Mouse (Mus musculus): ENCODE measurements around the gene Odf3l1. TPM values are rescaled to one million over a fixed set of nuclear protein-coding genes. Genes with fewer than 3 reads are reported as not detected.
"Not testable (repeated sequence)": the region's sequence is repeated elsewhere in the genome, so short reads cannot be mapped to it uniquely, and the experiment has no call there.

Odf3l1 gene
- under 1 TPM in 1 of 2 experiments, not detected in 1; 0.22 TPM for total RNA-seq (2021)
- long read RNA-seq, experiment 1 = 0 reads
- long read RNA-seq, experiment 2 = 0 reads

GRCm38 (mm10) chr9:56864216-56864729 lies at the start of gene Odf3l1:
Gene Odf3l1, minus strand, starts transcription at chr9:56864679.
- intact Hi-C loops (cut with DNase I) = no loop called here
- Histone ChIP-seq H3K27ac (peak within 1 kb of the TSS; percentile 87), H3K4me3 (peak within 1 kb of the TSS; percentile 74)
- no peak for TF ChIP-seq CTCF (IDR thresholded peaks at IDR 0.05)
- peak; percentile 56 for DNase-seq

DNA sequence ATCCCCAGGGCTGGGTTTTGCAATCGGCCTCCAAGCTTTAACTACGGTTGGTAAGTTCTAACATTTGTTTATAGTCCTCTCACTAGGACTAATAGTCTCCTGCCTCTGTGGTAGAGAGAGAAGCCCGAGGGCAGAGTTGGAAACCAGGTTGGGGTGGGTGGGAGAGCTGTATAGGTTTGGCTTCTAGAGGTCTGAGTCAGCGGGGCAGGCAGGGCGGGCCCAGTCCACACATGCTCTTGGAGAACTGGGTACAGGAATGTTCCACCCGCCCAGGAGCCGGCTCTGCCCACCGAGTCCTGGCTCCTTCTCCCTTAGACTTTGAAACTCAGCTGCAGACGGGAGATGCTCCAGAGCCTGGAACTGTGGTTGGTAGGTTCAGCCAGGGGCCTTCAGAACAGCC lies 49.5 kb upstream of the Odf3l1 start:
- H3K27ac ChIP-seq = peak overlapping the region; percentile 63
- H3K4me3 ChIP-seq = no peak overlapping the region
- DNase-seq = peak; percentile 60
- no peak for TF ChIP-seq CTCF (IDR thresholded peaks at IDR 0.05)
- intact Hi-C loops (cut with DNase I) = no loop called here

DNA sequence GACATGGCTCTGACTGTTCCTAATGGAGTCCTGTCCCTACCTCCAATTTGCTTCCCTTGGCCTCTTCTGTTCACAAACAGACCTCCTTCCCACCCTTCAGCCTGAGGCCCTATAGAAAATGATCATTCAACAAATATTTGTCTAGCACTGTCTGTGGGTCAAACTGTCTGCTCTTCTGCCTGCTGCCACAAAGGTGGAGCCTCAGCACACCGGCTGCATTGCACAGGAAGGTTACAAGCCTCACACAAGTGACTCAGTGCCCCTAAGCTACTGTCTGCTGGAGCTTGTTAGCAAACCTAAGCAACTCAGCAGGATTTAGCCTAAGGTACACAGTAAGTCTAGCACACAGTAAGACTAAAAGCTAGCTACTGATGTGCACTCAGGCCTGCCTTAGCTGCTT lies 46.5 kb upstream of the Odf3l1 start:
- TF ChIP-seq CTCF (IDR thresholded peaks at IDR 0.05) = no peak
- intact Hi-C loops (cut with DNase I) = no loop called here

GRCm38 (mm10) chr9:56909991-56910390 lies 45.5 kb upstream of the Odf3l1 start:
- H3K27ac ChIP-seq; H3K4me3 ChIP-seq; DNase-seq; intact Hi-C loops (cut with DNase I): not testable (repeated sequence)

More for the DNA sequence above, 46.5 kb upstream of the Odf3l1 start:
- H3K27ac ChIP-seq = no peak overlapping the region
- no peak overlapping the region for H3K4me3 ChIP-seq
- no peak for DNase-seq

- no peak overlapping the region for H3K27ac ChIP-seq
- no peak overlapping the region for H3K4me3 ChIP-seq
- intact Hi-C loops (cut with DNase I) = no loop called here
- DNase-seq = peak; percentile 38
- no peak for TF ChIP-seq CTCF (IDR thresholded peaks at IDR 0.05)
These were observed 43.1 kb upstream of the Odf3l1 start for GRCm38 (mm10) chr9:56907549-56907948.

DNA sequence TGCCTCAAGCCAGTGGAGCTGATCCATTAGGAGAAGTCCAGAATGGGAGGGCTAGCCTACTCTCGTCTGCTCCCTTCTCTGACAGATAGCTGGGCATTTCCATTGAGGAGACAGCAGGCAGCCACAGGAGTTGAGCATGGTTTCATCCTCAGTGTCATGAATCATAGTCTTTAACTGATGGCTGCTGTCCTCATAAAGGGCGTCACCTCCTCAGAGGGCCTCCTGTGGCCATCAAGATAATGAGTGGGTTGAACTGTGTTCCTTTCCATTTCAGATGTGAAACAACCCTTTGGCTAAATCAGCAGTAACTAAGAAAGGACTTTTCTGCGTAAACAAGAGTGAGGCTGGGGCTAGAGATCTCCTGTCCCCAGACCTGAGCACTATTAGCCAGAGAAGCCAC lies 39.2 kb upstream of the Odf3l1 start:
- H3K27ac ChIP-seq = no peak overlapping the region
- intact Hi-C loops (cut with DNase I) = no loop called here
- DNase-seq = peak; percentile 12
- no peak overlapping the region for H3K4me3 ChIP-seq
- TF ChIP-seq CTCF (IDR thresholded peaks at IDR 0.05) = no peak

DNA sequence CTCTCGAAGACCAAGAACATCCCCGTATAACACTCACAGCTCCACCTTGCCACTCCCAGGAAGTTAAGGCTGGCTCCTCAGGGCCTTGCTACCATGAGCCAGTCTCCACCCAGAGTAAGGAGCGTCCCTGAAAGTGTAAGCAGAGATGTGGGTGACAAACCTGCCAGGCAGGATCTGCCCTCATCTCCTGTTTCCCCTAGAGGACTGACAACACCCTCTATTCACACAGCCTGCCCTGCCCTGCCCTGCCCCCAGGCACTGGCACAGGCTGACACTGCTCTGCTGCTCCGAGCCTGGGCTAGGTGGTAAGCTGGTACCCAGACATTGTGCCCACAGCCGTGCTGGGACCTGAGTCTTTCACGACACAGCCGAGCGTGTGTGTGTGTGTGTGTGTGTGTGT lies 36.7 kb upstream of the Odf3l1 start:
- TF ChIP-seq CTCF (IDR thresholded peaks at IDR 0.05) = no peak
- no peak overlapping the region for H3K4me3 ChIP-seq
- intact Hi-C loops (cut with DNase I) = no loop called here
- DNase-seq = peak; percentile 64
- peak overlapping the region; percentile 57 for H3K27ac ChIP-seq

- Histone ChIP-seq H3K4me3 (no peak overlapping the region), H3K27ac (peak overlapping the region; percentile 57)
- no peak for TF ChIP-seq CTCF (IDR thresholded peaks at IDR 0.05)
- intact Hi-C loops (cut with DNase I) = no loop called here
- DNase-seq = no peak
These were observed 36.1 kb upstream of the Odf3l1 start for GRCm38 (mm10) chr9:56900571-56900970.

DNA sequence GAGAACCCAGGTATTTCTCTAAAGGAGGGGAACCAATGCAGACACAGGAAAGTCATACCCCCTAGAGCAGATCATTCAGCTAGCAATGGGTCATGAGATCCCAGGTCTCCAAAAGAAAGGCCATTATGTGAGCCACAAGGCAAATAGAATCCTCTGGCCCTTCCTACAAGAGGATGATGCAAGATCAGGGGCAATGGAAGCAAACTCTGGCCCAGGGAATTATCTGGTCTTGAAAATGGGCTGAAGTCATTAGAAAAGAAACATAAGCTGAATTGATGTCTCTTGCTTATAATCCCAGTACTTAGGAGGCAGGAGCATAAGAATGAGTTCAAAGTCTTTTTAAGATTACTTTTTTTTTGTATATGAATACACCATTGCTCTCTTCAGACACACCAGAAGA lies 35.6 kb upstream of the Odf3l1 start:
- intact Hi-C loops (cut with DNase I) = no loop called here
- no peak overlapping the region for H3K4me3 ChIP-seq
- TF ChIP-seq CTCF (IDR thresholded peaks at IDR 0.05) = no peak
- H3K27ac ChIP-seq = 0 out of 2 replicates have a peak overlapping the region, but pooled peaks have one; percentile 4
- no peak for DNase-seq

DNA sequence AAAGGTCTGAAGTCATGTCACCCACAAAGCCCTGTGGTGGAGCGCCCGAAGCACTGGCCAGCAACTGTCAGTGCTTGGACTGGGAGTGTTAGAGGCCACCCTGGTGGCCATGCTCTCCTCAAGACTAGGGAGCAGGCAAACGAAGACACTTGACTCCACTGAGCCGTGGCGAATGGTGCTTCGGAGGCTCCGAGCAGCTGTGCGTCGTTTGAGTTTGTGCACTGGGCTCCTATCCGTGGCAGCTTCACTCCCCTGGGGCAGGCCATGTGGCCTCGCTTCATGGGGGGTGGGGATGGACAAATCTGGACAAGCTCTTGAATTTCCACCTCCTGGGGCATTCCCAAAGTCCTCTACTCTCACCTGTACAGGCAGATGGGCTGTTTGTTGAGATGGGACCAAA lies 34.9 kb upstream of the Odf3l1 start:
- no peak for TF ChIP-seq CTCF (IDR thresholded peaks at IDR 0.05)
- DNase-seq = no peak
- intact Hi-C loops (cut with DNase I) = no loop called here
- Histone ChIP-seq H3K27ac (no peak overlapping the region), H3K4me3 (no peak overlapping the region)

DNA sequence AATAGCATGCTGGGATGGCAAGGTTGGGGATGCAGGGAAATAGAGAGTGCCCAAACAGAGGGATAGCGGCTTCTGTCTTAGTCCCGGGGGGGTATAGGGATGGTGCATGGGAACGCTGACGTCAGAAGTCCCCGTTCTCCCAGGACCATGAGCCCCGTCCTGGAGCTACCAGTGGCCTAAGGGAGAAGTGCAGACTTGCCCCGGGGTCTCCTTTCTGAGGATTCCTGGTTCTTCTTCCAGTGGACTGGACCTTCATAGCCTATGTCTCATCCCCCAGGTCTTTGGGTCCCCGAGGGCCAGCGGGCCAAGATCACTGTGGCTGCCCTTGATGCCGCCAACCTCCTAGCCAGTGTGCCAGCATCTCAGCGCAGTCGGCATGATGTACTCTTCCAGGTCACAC lies 32.3 kb upstream of the Odf3l1 start:
- no peak for DNase-seq
- intact Hi-C loops (cut with DNase I) = no loop called here
- no peak overlapping the region for H3K4me3 ChIP-seq
- no peak overlapping the region for H3K27ac ChIP-seq
- TF ChIP-seq CTCF (IDR thresholded peaks at IDR 0.05) = no peak

GRCm38 (mm10) chr9:56894006-56894405 lies 29.5 kb upstream of the Odf3l1 start:
- intact Hi-C loops (cut with DNase I) = loop anchor here (5.0 kb wide), 2 partner anchors 33 to 328 kb away; partner anchors contain the start of gene Snx33
- H3K4me3 ChIP-seq = no peak overlapping the region
- TF ChIP-seq CTCF (IDR thresholded peaks at IDR 0.05) = peak; percentile 34
- H3K27ac ChIP-seq = no peak overlapping the region
- peak; percentile 61 for DNase-seq

- TF ChIP-seq CTCF (IDR thresholded peaks at IDR 0.05) = no peak
- no peak overlapping the region for H3K4me3 ChIP-seq
- intact Hi-C loops (cut with DNase I) = loop anchor here (5.0 kb wide), 2 partner anchors 34 to 329 kb away; partner anchors contain the start of gene Snx33
- DNase-seq = no peak
- H3K27ac ChIP-seq = no peak overlapping the region
These were observed 28.8 kb upstream of the Odf3l1 start for GRCm38 (mm10) chr9:56893313-56893712.

DNA sequence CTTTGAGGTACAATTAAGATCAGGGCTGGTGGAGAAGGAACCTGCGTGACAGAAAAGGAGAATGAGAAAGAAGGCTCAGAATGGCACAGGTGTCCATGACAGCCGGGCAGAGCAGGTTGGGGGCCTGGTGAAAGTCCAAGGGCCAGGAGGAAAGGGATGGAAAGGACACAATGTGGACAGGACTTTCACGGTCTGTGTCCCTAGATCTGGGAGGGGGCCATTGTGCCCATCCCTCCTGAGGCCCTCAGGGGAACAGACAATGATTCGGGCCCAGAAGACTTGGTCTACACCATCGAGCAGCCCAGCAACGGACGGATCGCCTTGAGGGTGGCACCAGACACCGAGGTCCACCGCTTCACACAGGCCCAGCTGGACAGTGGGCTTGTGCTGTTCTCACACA lies 27.6 kb upstream of the Odf3l1 start:
- intact Hi-C loops (cut with DNase I) = loop anchor here (5.0 kb wide), 2 partner anchors 35 to 330 kb away; partner anchors contain the start of gene Snx33
- H3K4me3 ChIP-seq = no peak overlapping the region
- H3K27ac ChIP-seq = no peak overlapping the region
- no peak for DNase-seq
- no peak for TF ChIP-seq CTCF (IDR thresholded peaks at IDR 0.05)
